ENCODE assay signal across 11 mouse cellular contexts in genomic region chr19:56177231-56177745, GRCm38 (mm10).
DNase-seq lines count a peak whose midpoint lies in the region; ATAC-seq lines count a peak whose summit lies in the region.
"Had no signal": no experiment of that assay in that cellular context is flagged by ENCODE, and none has a peak within 500 bp of the region (broad histone marks: within the 10 kb centered on the region; RNA-seq: fewer than 3 reads in every experiment).

No protein-coding gene starts in this region.

- H3K9me3 ChIP-seq in hindbrain, embryonic 10.5 days = no peaks in the 10 kb centered on the region
- H3K9me3 ChIP-seq in hindbrain, embryonic 14.5 days (ENCODE audit: control insufficient read depth, low read length) = no peaks in the 10 kb centered on the region
- no peaks in the 10 kb centered on the region for H3K9me3 ChIP-seq in intestine, embryonic 15.5 days
- H3K9me3 ChIP-seq: midbrain, embryonic 13.5 days had no signal

- DNase-seq in hindbrain, embryonic 10.5 days (ENCODE audit: low spot score) = peak; percentile 44
- DNase-seq in hindbrain, embryonic 14.5 days (ENCODE audit: low spot score) = no peak
- peak; percentile 11 for DNase-seq in retina, postnatal 7 days (ENCODE audit: low read depth, low spot score)
- DNase-seq in retina, embryonic 14.5 days (ENCODE audit: low spot score) = no peak
- no peak for DNase-seq in thymus, postnatal 25 days
- no peak for DNase-seq in adrenal gland, postnatal 14 days

- no peak overlapping the region for H3K27ac ChIP-seq in hindbrain, embryonic 10.5 days
- no peak overlapping the region for H3K27ac ChIP-seq in hindbrain, embryonic 14.5 days
- H3K27ac ChIP-seq in intestine, embryonic 15.5 days = peak overlapping the region; percentile 2
- H3K27ac ChIP-seq: hindbrain, embryonic 13.5 days; midbrain, embryonic 13.5 days had no signal

- no peak overlapping the region for H3K4me2 ChIP-seq in hindbrain, embryonic 14.5 days (replicated peaks)
- 0 out of 2 replicates have a peak overlapping the region, but pooled peaks have one; percentile 9 for H3K4me2 ChIP-seq in intestine, embryonic 15.5 days (replicated peaks)
- H3K4me2 ChIP-seq: hindbrain, embryonic 13.5 days; liver, embryonic 11.5 days; midbrain, embryonic 13.5 days had no signal

- H3K4me3 ChIP-seq in hindbrain, embryonic 10.5 days = no peak overlapping the region
- H3K4me3 ChIP-seq in hindbrain, embryonic 14.5 days (replicated peaks; ENCODE audit: low read length) = no peak overlapping the region
- no peak overlapping the region for H3K4me3 ChIP-seq in intestine, embryonic 15.5 days (replicated peaks)
- H3K4me3 ChIP-seq: hindbrain, embryonic 13.5 days; midbrain, embryonic 13.5 days had no signal

- H3K36me3 ChIP-seq in hindbrain, embryonic 10.5 days = no peaks in the 10 kb centered on the region
- H3K36me3 ChIP-seq in hindbrain, embryonic 14.5 days (replicated peaks; ENCODE audit: control insufficient read depth, insufficient read depth) = no peaks in the 10 kb centered on the region
- H3K36me3 ChIP-seq in intestine, embryonic 15.5 days = no peaks in the 10 kb centered on the region
- H3K36me3 ChIP-seq: hindbrain, embryonic 13.5 days; midbrain, embryonic 13.5 days had no signal

- WGBS in hindbrain, embryonic 10.5 days = 55% methylated on average over 12 of the region's 12 CpGs
- 68% methylated on average over 12 of the region's 12 CpGs for WGBS in hindbrain, embryonic 14.5 days
- WGBS in intestine, embryonic 15.5 days = 34% methylated on average over 12 of the region's 12 CpGs

- no peaks in the 10 kb centered on the region for H3K27me3 ChIP-seq in hindbrain, embryonic 10.5 days (ENCODE audit: insufficient read depth, poor library complexity, severe bottlenecking)
- H3K27me3 ChIP-seq in hindbrain, embryonic 14.5 days (ENCODE audit: control insufficient read depth, insufficient read depth, low read length) = peaks cover 4% of the 10 kb centered on the region; the same call in 1 of the 2 replicates
- H3K27me3 ChIP-seq in intestine, embryonic 15.5 days (replicated peaks) = no peaks in the 10 kb centered on the region
- H3K27me3 ChIP-seq: midbrain, embryonic 13.5 days had no signal

- no peak for ATAC-seq in hindbrain, embryonic 14.5 days (ENCODE audit: low FRiP score)
- ATAC-seq in intestine, embryonic 15.5 days = peak; percentile 56; the same call in 1 of the 2 replicates
- ATAC-seq in megakaryocyte, adult 5-6 weeks (ENCODE audit: poor library complexity, severe bottlenecking) = no peak
- ATAC-seq: midbrain, embryonic 13.5 days had no signal

- peaks cover 4% of the 10 kb centered on the region for H3K4me1 ChIP-seq in hindbrain, embryonic 10.5 days (replicated peaks)
- H3K4me1 ChIP-seq in hindbrain, embryonic 14.5 days (replicated peaks; ENCODE audit: control insufficient read depth, insufficient read depth, low read length) = no peaks in the 10 kb centered on the region
- H3K4me1 ChIP-seq in intestine, embryonic 15.5 days (replicated peaks) = no peaks in the 10 kb centered on the region
- H3K4me1 ChIP-seq: hindbrain, embryonic 13.5 days had no signal

- H3K9ac ChIP-seq in hindbrain, embryonic 14.5 days = no peak overlapping the region
- no peak overlapping the region for H3K9ac ChIP-seq in intestine, embryonic 15.5 days
- H3K9ac ChIP-seq: hindbrain, embryonic 13.5 days; midbrain, embryonic 13.5 days had no signal

Comparison
In these comparisons a context has a peak if more than half of its experiments do, and no peak if none do; other contexts are left out.
1. DNase-seq: peak in hindbrain, embryonic 10.5 days (single experiment) and retina, postnatal 7 days (single experiment); none in hindbrain, embryonic 14.5 days (single experiment), retina, embryonic 14.5 days (single experiment), thymus, postnatal 25 days (single experiment) and adrenal gland, postnatal 14 days (single experiment).